8 mouse cellular contexts compared by ENCODE assay signal in genomic region chr7:35554605-35555175, GRCm38 (mm10). TPM values are rescaled to one million over a fixed set of nuclear protein-coding genes. Genes with fewer than 3 reads are reported as not detected.
DNase-seq lines count a peak whose midpoint lies in the region; ATAC-seq and TF ChIP-seq lines count a peak whose summit lies in the region.

No protein-coding gene starts in this region.

- H3K36me3 ChIP-seq in hindbrain, embryonic 13.5 days: peaks cover 18% of the 10 kb centered on the region
- peaks cover 29% of the 10 kb centered on the region for H3K36me3 ChIP-seq in megakaryocyte, embryonic 14.5 days (replicated peaks; ENCODE audit: low read length)

- H3K4me3 ChIP-seq in embryonic fibroblast, embryonic 13.5 days (ENCODE audit: insufficient read depth, low read length): peak overlapping the region; percentile 64
- peak overlapping the region; percentile 74 for H3K4me3 ChIP-seq in hindbrain, embryonic 13.5 days
- peak overlapping the region; percentile 95 for H3K4me3 ChIP-seq in megakaryocyte, embryonic 14.5 days (replicated peaks)

- peak; percentile 44 for DNase-seq in adrenal gland, adult 2 months
- no peak for DNase-seq in adrenal gland, postnatal 4 days (ENCODE audit: low spot score in 2 of 2)
- peak; percentile 41 to 51 for DNase-seq in adrenal gland, postnatal 36 days
- DNase-seq in left cerebral cortex, adult 8-10 months (ENCODE audit: low spot score in 2 of 2): peak; percentile 8 to 23
- peak; percentile 14 to 40 for DNase-seq in right cerebral cortex, postnatal 36 days (ENCODE audit: low spot score in 2 of 2)

- peak overlapping the region; percentile 16; the same call in 1 of the 2 replicates for H3K27ac ChIP-seq in embryonic fibroblast, embryonic 13.5 days (ENCODE audit: insufficient read depth, low read length)
- peak overlapping the region; percentile 96 for H3K27ac ChIP-seq in hindbrain, embryonic 13.5 days

- TF ChIP-seq CTCF in embryonic fibroblast, embryonic 13.5 days (IDR thresholded peaks at IDR 0.05; ENCODE audit: borderline replicate concordance, insufficient read depth, low read length): no peak

- H3K4me1 ChIP-seq in embryonic fibroblast, embryonic 13.5 days (ENCODE audit: control insufficient read depth, insufficient read depth, low read length): no peaks in the 10 kb centered on the region; the same call in 1 of the 2 replicates
- peaks cover 17% of the 10 kb centered on the region for H3K4me1 ChIP-seq in hindbrain, embryonic 13.5 days (replicated peaks)
- peaks cover 42% of the 10 kb centered on the region for H3K4me1 ChIP-seq in megakaryocyte, embryonic 14.5 days

- ATAC-seq in hindbrain, embryonic 13.5 days (ENCODE audit: low FRiP score): peak; percentile 75; the same call in 1 of the 2 replicates

- H3K9me3 ChIP-seq in hindbrain, embryonic 13.5 days: no peaks in the 10 kb centered on the region
- H3K9me3 ChIP-seq in megakaryocyte, embryonic 14.5 days: no peaks in the 10 kb centered on the region

- no peak for TF ChIP-seq POLR2A in embryonic fibroblast, embryonic 13.5 days (IDR thresholded peaks at IDR 0.05; ENCODE audit: low read depth, low read length)

- H3K9ac ChIP-seq in hindbrain, embryonic 13.5 days: peak overlapping the region; percentile 92

- 4% methylated on average over 28 of the region's 28 CpGs for WGBS in hindbrain, embryonic 13.5 days

- H3K4me2 ChIP-seq in hindbrain, embryonic 13.5 days: peak overlapping the region; percentile 83

- H3K27me3 ChIP-seq in hindbrain, embryonic 13.5 days: no peaks in the 10 kb centered on the region
- H3K27me3 ChIP-seq in megakaryocyte, embryonic 14.5 days (replicated peaks): peaks cover 12% of the 10 kb centered on the region

RNA-seq across cellular contexts. Expression of gene Nudt19, which starts 1.4 kb away (rescaled TPM):
- 10 to 100 TPM; 53.1 to 53.5 TPM for total RNA-seq in adrenal gland, adult 2 months (2021)
- 112 and 122 TPM in 2 replicates for polyA plus RNA-seq in adrenal gland, adult 2 months (2012; rRNA removed)
- total RNA-seq in adrenal gland, postnatal 4 days (2021): 10 to 100 TPM; 58.7 to 59.8 TPM
- 10 to 100 TPM; 51.4 to 57.6 TPM for total RNA-seq in adrenal gland, postnatal 36 days (2021)
- polyA plus RNA-seq in embryonic fibroblast, embryonic 13.5 days (2011; ENCODE audit: insufficient read length, low read depth, missing spikeins): 35.6 and 53.6 TPM in 2 replicates
- 72.4 and 75.0 TPM in 2 replicates for polyA plus RNA-seq in hindbrain, embryonic 13.5 days (2015; fragmentation: Nextera tagmentation; extraction: Ambion mirVana)
- total RNA-seq in left cerebral cortex, adult 8-10 months (2022): 10 to 100 TPM; 66.3 to 76.5 (median 70.4) TPM
- polyA plus RNA-seq in megakaryocyte, embryonic 14.5 days (2012; ENCODE audit: insufficient read depth, low replicate concordance): 5.3 and 9.6 TPM in 2 replicates

RNA-seq across cellular contexts. Expression of gene Tdrd12, which starts 17.1 kb away (rescaled TPM):
- under 1 TPM in 1 of 2 experiments, not detected in 1; 0.23 TPM for total RNA-seq in adrenal gland, adult 2 months (2021)
- polyA plus RNA-seq in adrenal gland, adult 2 months (2012; rRNA removed): not detected in 2 replicates
- under 1 TPM; 0.11 to 0.67 TPM for total RNA-seq in adrenal gland, postnatal 4 days (2021)
- under 1 TPM in 1 of 2 experiments, not detected in 1; 0.16 TPM for total RNA-seq in adrenal gland, postnatal 36 days (2021)
- polyA plus RNA-seq in embryonic fibroblast, embryonic 13.5 days (2011; ENCODE audit: insufficient read length, low read depth, missing spikeins): not detected in 2 replicates
- 0.43 and 0.61 TPM in 2 replicates for polyA plus RNA-seq in hindbrain, embryonic 13.5 days (2015; fragmentation: Nextera tagmentation; extraction: Ambion mirVana)
- under 1 TPM in 3 of 4 experiments, not detected in 1; 0.52 to 0.80 (median 0.57) TPM for total RNA-seq in left cerebral cortex, adult 8-10 months (2022)
- 0.12 TPM in 1 of 2 replicates, not detected in the other for polyA plus RNA-seq in megakaryocyte, embryonic 14.5 days (2012; ENCODE audit: insufficient read depth, low replicate concordance)

RNA-seq across cellular contexts. Expression of gene Rgs9bp, which starts 30.7 kb away (rescaled TPM):
- total RNA-seq in adrenal gland, adult 2 months (2021): under 1 TPM; 0.17 to 0.21 TPM
- polyA plus RNA-seq in adrenal gland, adult 2 months (2012; rRNA removed): 0.04 and 0.07 TPM in 2 replicates
- under 1 TPM; 0.34 to 0.39 TPM for total RNA-seq in adrenal gland, postnatal 4 days (2021)
- under 1 TPM; 0.20 to 0.53 TPM for total RNA-seq in adrenal gland, postnatal 36 days (2021)
- 0.20 and 0.33 TPM in 2 replicates for polyA plus RNA-seq in embryonic fibroblast, embryonic 13.5 days (2011; ENCODE audit: insufficient read length, low read depth, missing spikeins)
- 0.05 and 0.10 TPM in 2 replicates for polyA plus RNA-seq in hindbrain, embryonic 13.5 days (2015; fragmentation: Nextera tagmentation; extraction: Ambion mirVana)
- under 1 TPM; 0.34 to 0.53 (median 0.36) TPM for total RNA-seq in left cerebral cortex, adult 8-10 months (2022)
- 0.03 TPM in 1 of 2 replicates, not detected in the other for polyA plus RNA-seq in megakaryocyte, embryonic 14.5 days (2012; ENCODE audit: insufficient read depth, low replicate concordance)

RNA-seq across cellular contexts. Expression of gene Ankrd27, which starts 31.4 kb away (rescaled TPM):
- total RNA-seq in adrenal gland, adult 2 months (2021): 10 to 100 TPM; 27.7 to 30.4 TPM
- polyA plus RNA-seq in adrenal gland, adult 2 months (2012; rRNA removed): 14.5 and 19.9 TPM in 2 replicates
- total RNA-seq in adrenal gland, postnatal 4 days (2021): 10 to 100 TPM; 31.8 to 33.8 TPM
- total RNA-seq in adrenal gland, postnatal 36 days (2021): 10 to 100 TPM; 23.6 to 32.6 TPM
- polyA plus RNA-seq in embryonic fibroblast, embryonic 13.5 days (2011; ENCODE audit: insufficient read length, low read depth, missing spikeins): 51.0 and 65.3 TPM in 2 replicates
- polyA plus RNA-seq in hindbrain, embryonic 13.5 days (2015; fragmentation: Nextera tagmentation; extraction: Ambion mirVana): 18.5 and 19.2 TPM in 2 replicates
- 10 to 100 TPM; 34.4 to 40.6 (median 39.1) TPM for total RNA-seq in left cerebral cortex, adult 8-10 months (2022)
- 8.0 and 33.7 TPM in 2 replicates for polyA plus RNA-seq in megakaryocyte, embryonic 14.5 days (2012; ENCODE audit: insufficient read depth, low replicate concordance)

Comparison
In these comparisons a context has a peak if more than half of its experiments do, and no peak if none do; other contexts are left out.
1. DNase-seq: peak in adrenal gland, adult 2 months (single experiment), adrenal gland, postnatal 36 days (2 of 2), left cerebral cortex, adult 8-10 months (2 of 2) and right cerebral cortex, postnatal 36 days (2 of 2); none in adrenal gland, postnatal 4 days (0 of 2).
2. Peak in every context shown above with its lines, with median percentiles within 50 percentile points of each other: H3K4me3 ChIP-seq.